Mouse (Mus musculus): Measurements from ENCODE around the gene Phf11d. TPM values are rescaled to one million over a fixed set of nuclear protein-coding genes. Genes with fewer than 3 reads are reported as not detected.
"Not testable (repeated sequence)": the region's sequence is repeated elsewhere in the genome, so short reads cannot be mapped to it uniquely, and the experiment has no call there.

The Phf11d gene
- polyA plus RNA-seq, 1 experiment from 2014 or later: 1.7 TPM

- H3K36me3 ChIP-seq (ENCODE audit: control insufficient read depth, insufficient read depth, low read length): no peaks in the 10 kb centered on the region
- no peak for ATAC-seq (ENCODE audit: insufficient number of reproducible peaks, insufficient read depth, low FRiP score, low read depth)
- no peak overlapping the region for H3K4me2 ChIP-seq (ENCODE audit: low read length)
- no peak overlapping the region for H3K9ac ChIP-seq (ENCODE audit: low read length)
- H3K4me3 ChIP-seq (ENCODE audit: control insufficient read depth in 1 of 2, insufficient read depth in 1 of 2, low read depth in 1 of 2, low read length in 2 of 2): no peak overlapping the region
- WGBS: 43% methylated on average over 8 of the region's 8 CpGs
- peaks cover 6 to 14% of the 10 kb centered on the region in 2 experiments for H3K4me1 ChIP-seq (ENCODE audit: control insufficient read depth in 2 of 2, insufficient read depth in 2 of 2, low read length in 2 of 2)
- H3K9me3 ChIP-seq (ENCODE audit: control insufficient read depth, low read length): 0 out of 2 replicates have a peak, but pooled peaks cover 8% of the 10 kb centered on the region
- no peak overlapping the region for H3K27ac ChIP-seq (replicated peaks in 1 of 2; ENCODE audit: control insufficient read depth in 1 of 2, insufficient read depth in 1 of 2, low read depth in 2 of 2, low read length in 2 of 2)
- H3K27me3 ChIP-seq (ENCODE audit: control insufficient read depth, insufficient read depth, low read length): no peaks in the 10 kb centered on the region
Measured at GRCm38 (mm10) chr14:59366386-59367105, 1.3 kb upstream of the Phf11d start.

- WGBS: 64% methylated on average over 1 of the region's 1 CpGs
Measured at GRCm38 (mm10) chr14:59341189-59341588, 24.1 kb downstream of the Phf11d start, which contains the start of gene Phf11b. Phf11b (minus strand) TSS chr14:59341351.

GRCm38 (mm10) chr14:59339541-59339940, 25.7 kb downstream of the Phf11d start:
- no peak overlapping the region for H3K4me3 ChIP-seq (ENCODE audit: control insufficient read depth in 1 of 2, insufficient read depth in 1 of 2, low read depth in 1 of 2, low read length in 2 of 2)
- ATAC-seq (ENCODE audit: insufficient number of reproducible peaks, insufficient read depth, low FRiP score, low read depth): no peak
- no peaks in the 10 kb centered on the region for H3K4me1 ChIP-seq (ENCODE audit: control insufficient read depth in 2 of 2, insufficient read depth in 2 of 2, low read length in 2 of 2)
- H3K27me3 ChIP-seq (ENCODE audit: control insufficient read depth, insufficient read depth, low read length): no peaks in the 10 kb centered on the region
- no peaks in the 10 kb centered on the region for H3K36me3 ChIP-seq (ENCODE audit: control insufficient read depth, insufficient read depth, low read length)
- H3K9me3 ChIP-seq (ENCODE audit: control insufficient read depth, low read length): no peaks in the 10 kb centered on the region
- WGBS: 67% methylated on average over 1 of the region's 1 CpGs
- H3K27ac ChIP-seq (replicated peaks in 1 of 2; ENCODE audit: control insufficient read depth in 1 of 2, insufficient read depth in 1 of 2, low read depth in 2 of 2, low read length in 2 of 2): no peak overlapping the region
- no peak overlapping the region for H3K4me2 ChIP-seq (ENCODE audit: low read length)
- no peak overlapping the region for H3K9ac ChIP-seq (ENCODE audit: low read length)

More at GRCm38 (mm10) chr14:59341189-59341588, 24.1 kb downstream of the Phf11d start, which contains the start of gene Phf11b:
- not testable (repeated sequence) for H3K27ac ChIP-seq (replicated peaks in 1 of 2; ENCODE audit: control insufficient read depth in 1 of 2, insufficient read depth in 1 of 2, low read depth in 2 of 2, low read length in 2 of 2); H3K9me3 ChIP-seq (ENCODE audit: control insufficient read depth, low read length); ATAC-seq (ENCODE audit: insufficient number of reproducible peaks, insufficient read depth, low FRiP score, low read depth); H3K9ac ChIP-seq (ENCODE audit: low read length); H3K4me3 ChIP-seq (ENCODE audit: control insufficient read depth in 1 of 2, insufficient read depth in 1 of 2, low read depth in 1 of 2, low read length in 2 of 2); H3K4me1 ChIP-seq (ENCODE audit: control insufficient read depth in 2 of 2, insufficient read depth in 2 of 2, low read length in 2 of 2); H3K36me3 ChIP-seq (ENCODE audit: control insufficient read depth, insufficient read depth, low read length); H3K27me3 ChIP-seq (ENCODE audit: control insufficient read depth, insufficient read depth, low read length); H3K4me2 ChIP-seq (ENCODE audit: low read length)

- not testable (repeated sequence) for H3K36me3 ChIP-seq (ENCODE audit: control insufficient read depth, insufficient read depth, low read length); H3K27ac ChIP-seq (replicated peaks in 1 of 2; ENCODE audit: control insufficient read depth in 1 of 2, insufficient read depth in 1 of 2, low read depth in 2 of 2, low read length in 2 of 2); H3K9me3 ChIP-seq (ENCODE audit: control insufficient read depth, low read length); H3K9ac ChIP-seq (ENCODE audit: low read length); H3K27me3 ChIP-seq (ENCODE audit: control insufficient read depth, insufficient read depth, low read length); H3K4me2 ChIP-seq (ENCODE audit: low read length); H3K4me1 ChIP-seq (ENCODE audit: control insufficient read depth in 2 of 2, insufficient read depth in 2 of 2, low read length in 2 of 2); H3K4me3 ChIP-seq (ENCODE audit: control insufficient read depth in 1 of 2, insufficient read depth in 1 of 2, low read depth in 1 of 2, low read length in 2 of 2); ATAC-seq (ENCODE audit: insufficient number of reproducible peaks, insufficient read depth, low FRiP score, low read depth)
- 74% methylated on average over 3 of the region's 3 CpGs for WGBS
Measured at GRCm38 (mm10) chr14:59336056-59336455, 29.2 kb downstream of the Phf11d start.

GRCm38 (mm10) chr14:59330499-59330898, 34.8 kb downstream of the Phf11d start:
- not testable (repeated sequence) for H3K27ac ChIP-seq (replicated peaks in 1 of 2; ENCODE audit: control insufficient read depth in 1 of 2, insufficient read depth in 1 of 2, low read depth in 2 of 2, low read length in 2 of 2); H3K4me1 ChIP-seq (ENCODE audit: control insufficient read depth in 2 of 2, insufficient read depth in 2 of 2, low read length in 2 of 2); H3K27me3 ChIP-seq (ENCODE audit: control insufficient read depth, insufficient read depth, low read length); H3K4me2 ChIP-seq (ENCODE audit: low read length); ATAC-seq (ENCODE audit: insufficient number of reproducible peaks, insufficient read depth, low FRiP score, low read depth); H3K4me3 ChIP-seq (ENCODE audit: control insufficient read depth in 1 of 2, insufficient read depth in 1 of 2, low read depth in 1 of 2, low read length in 2 of 2); H3K9ac ChIP-seq (ENCODE audit: low read length); H3K9me3 ChIP-seq (ENCODE audit: control insufficient read depth, low read length); H3K36me3 ChIP-seq (ENCODE audit: control insufficient read depth, insufficient read depth, low read length)
- 43% methylated on average over 3 of the region's 3 CpGs for WGBS

- ATAC-seq (ENCODE audit: insufficient number of reproducible peaks, insufficient read depth, low FRiP score, low read depth); H3K9ac ChIP-seq (ENCODE audit: low read length); H3K36me3 ChIP-seq (ENCODE audit: control insufficient read depth, insufficient read depth, low read length); H3K4me1 ChIP-seq (ENCODE audit: control insufficient read depth in 2 of 2, insufficient read depth in 2 of 2, low read length in 2 of 2); H3K27ac ChIP-seq (replicated peaks in 1 of 2; ENCODE audit: control insufficient read depth in 1 of 2, insufficient read depth in 1 of 2, low read depth in 2 of 2, low read length in 2 of 2); H3K4me2 ChIP-seq (ENCODE audit: low read length); H3K9me3 ChIP-seq (ENCODE audit: control insufficient read depth, low read length); H3K4me3 ChIP-seq (ENCODE audit: control insufficient read depth in 1 of 2, insufficient read depth in 1 of 2, low read depth in 1 of 2, low read length in 2 of 2); H3K27me3 ChIP-seq (ENCODE audit: control insufficient read depth, insufficient read depth, low read length): not testable (repeated sequence)
- 82% methylated on average over 6 of the region's 6 CpGs for WGBS
Measured at GRCm38 (mm10) chr14:59319970-59320369, 45.3 kb downstream of the Phf11d start.

- not testable (repeated sequence) for H3K4me2 ChIP-seq (ENCODE audit: low read length)
- WGBS: 75% methylated on average over 3 of the region's 3 CpGs
Measured at GRCm38 (mm10) chr14:59319036-59319435, 46.2 kb downstream of the Phf11d start.

More at GRCm38 (mm10) chr14:59319036-59319435, 46.2 kb downstream of the Phf11d start:
- H3K9me3 ChIP-seq (ENCODE audit: control insufficient read depth, low read length); H3K4me1 ChIP-seq (ENCODE audit: control insufficient read depth in 2 of 2, insufficient read depth in 2 of 2, low read length in 2 of 2); ATAC-seq (ENCODE audit: insufficient number of reproducible peaks, insufficient read depth, low FRiP score, low read depth); H3K36me3 ChIP-seq (ENCODE audit: control insufficient read depth, insufficient read depth, low read length); H3K4me3 ChIP-seq (ENCODE audit: control insufficient read depth in 1 of 2, insufficient read depth in 1 of 2, low read depth in 1 of 2, low read length in 2 of 2); H3K27me3 ChIP-seq (ENCODE audit: control insufficient read depth, insufficient read depth, low read length); H3K27ac ChIP-seq (replicated peaks in 1 of 2; ENCODE audit: control insufficient read depth in 1 of 2, insufficient read depth in 1 of 2, low read depth in 2 of 2, low read length in 2 of 2); H3K9ac ChIP-seq (ENCODE audit: low read length): not testable (repeated sequence)

Measured in heart, embryonic 14.5 days (tissue).